Mouse (Mus musculus): ENCODE results near the gene Slc6a6.

DNA sequence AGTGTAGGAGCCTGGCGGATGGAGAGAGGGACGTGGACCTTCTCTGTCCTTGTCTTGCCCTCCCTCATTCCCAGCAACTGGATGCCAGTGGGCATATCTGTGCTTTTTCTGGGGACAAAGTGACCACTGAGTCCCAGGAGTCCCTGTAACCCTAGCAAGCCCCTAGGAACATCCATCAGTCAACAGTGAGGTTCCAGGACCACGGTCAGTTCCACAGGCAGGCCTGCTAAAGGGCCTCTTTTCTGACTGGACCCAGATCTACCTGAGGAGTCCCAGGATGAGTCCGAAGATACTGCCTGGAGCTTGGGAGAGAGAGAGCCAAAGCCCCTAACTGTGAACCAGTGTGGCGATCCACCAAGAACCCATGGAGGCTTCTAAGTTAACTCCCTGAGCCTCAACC lies 90.1 kb downstream of the Slc6a6 start:
- no peak for TF ChIP-seq CTCF (IDR thresholded peaks at IDR 0.05; ENCODE audit: low read depth)
- no peak for TF ChIP-seq EP300 (IDR thresholded peaks at IDR 0.05; ENCODE audit: low read depth)
